Mouse (Mus musculus) activated CD4-positive, CD25-positive, alpha-beta regulatory T cell, adult 4 months (primary cell): ENCODE measurements around the gene Dkk3. TPM values are rescaled to one million over a fixed set of nuclear protein-coding genes. Genes with fewer than 3 reads are reported as not detected.
"Not testable (repeated sequence)": the region's sequence is repeated elsewhere in the genome, so short reads cannot be mapped to it uniquely, and the experiment has no call there.

Experiments used
- ATAC-seq: one replicate; pipeline ENCODE4 v1.8.0; 2017
- polyA plus RNA-seq, 2 experiments: library from polyadenylated mRNA; unstranded; fragments of 100-300 nt; shearing (Covaris generic); gene quantifications; one replicate each; pipeline ENCODE4 v1.2.1; 2017

The Dkk3 gene
- polyA plus RNA-seq, 2 experiments from 2014 or later: 0.42 to 0.54 TPM

DNA sequence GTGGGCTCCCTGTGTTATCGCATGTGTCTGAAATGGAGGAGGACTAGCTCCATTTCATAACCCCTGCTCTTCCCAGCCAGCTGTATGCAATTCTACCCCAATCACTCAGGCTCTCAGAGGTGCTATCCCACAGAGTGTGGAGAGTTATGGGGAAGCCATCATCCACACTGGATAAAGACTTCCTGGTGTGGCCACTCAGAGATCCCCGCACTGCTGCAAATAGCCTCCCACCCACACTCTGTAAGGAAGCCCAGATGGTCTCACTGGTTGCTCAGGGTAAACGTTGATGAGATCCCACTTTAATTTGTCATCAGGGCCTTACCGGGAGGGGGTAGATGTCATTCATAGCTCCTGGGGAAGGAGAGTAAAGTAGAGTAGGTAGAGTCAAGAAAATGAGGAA, 6.7 kb upstream of the Dkk3 start:
- no peak for ATAC-seq

DNA sequence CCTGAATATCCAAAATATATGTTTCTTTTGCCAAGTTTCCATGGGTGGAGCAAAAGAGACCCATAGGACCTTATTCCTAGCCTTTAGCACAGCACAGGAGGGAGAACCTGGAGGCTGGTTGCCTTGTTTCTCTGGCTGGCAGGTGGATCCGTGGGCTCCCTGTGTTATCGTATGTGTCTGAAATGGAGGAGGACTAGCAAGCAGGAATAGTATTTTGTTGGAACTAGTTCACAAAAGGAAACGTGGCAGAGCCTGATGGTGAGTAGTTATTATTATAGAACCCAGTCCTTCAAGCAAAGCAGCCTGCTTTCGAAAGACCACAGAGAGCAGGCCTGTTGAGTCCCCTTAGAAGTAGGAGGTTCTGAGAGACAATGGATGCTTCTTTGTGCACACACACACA, 6.2 kb upstream of the Dkk3 start:
- ATAC-seq: not testable (repeated sequence)

DNA sequence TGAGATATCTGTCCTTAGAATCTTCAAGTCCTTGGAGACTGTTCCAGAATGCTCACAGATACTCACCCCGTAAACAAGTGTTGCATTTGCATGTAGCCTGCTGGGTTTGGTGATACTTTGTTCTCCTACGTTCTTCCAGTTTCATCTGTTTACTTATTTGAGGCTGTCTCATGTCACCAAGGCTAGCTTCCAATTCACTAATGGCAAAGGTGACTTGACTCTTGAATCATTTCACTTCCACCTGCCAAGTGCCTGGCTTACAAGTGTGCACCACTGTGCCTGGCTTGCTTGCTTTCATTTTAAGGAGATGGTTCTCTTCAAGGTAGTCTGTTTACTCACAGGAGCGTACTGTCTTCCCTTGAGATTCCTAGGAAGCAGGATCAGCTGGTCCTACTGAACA, 5.6 kb upstream of the Dkk3 start:
- no peak for ATAC-seq

DNA sequence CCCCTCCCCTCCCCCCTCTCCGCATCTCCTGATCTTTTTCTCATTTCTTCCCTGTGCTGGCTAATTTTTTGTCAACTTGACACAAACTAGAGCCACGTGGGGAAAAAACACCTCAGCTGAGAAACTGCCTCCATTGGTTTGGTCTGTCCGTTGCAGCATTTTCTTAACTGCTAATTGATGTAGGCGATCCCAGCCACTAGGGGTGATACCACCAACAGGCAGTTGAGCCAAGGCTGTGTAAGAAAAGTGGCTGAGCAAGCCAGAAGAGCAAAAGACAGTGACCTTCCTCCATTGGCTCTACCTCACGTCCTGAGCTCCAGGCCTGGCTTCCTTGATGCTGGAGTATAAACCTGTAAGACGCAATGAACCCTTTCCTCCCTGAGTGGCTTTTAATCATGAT, 978 bp upstream of the Dkk3 start:
- ATAC-seq: no peak

DNA sequence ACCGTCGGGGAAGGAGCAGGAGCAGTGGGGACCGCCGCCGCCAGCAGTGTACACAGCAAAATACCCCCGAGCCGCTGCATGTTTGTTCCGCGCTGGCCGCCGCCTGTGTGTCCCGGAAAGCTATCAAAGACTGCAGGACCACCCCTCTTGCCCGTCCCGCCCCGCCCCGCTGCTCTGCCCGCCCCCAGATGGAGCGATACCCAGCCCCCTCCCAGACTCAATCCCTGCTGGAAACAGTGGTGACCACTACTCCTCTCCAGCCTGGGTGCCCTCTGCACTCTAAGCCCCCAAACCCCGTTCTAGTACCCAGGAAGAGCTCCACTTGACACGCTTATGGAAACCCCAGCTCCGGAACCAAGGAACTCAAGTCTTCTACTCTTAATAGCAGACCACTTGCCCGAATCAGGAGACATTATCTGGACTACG, 528 bp downstream of the Dkk3 start:
- ATAC-seq: no peak

DNA sequence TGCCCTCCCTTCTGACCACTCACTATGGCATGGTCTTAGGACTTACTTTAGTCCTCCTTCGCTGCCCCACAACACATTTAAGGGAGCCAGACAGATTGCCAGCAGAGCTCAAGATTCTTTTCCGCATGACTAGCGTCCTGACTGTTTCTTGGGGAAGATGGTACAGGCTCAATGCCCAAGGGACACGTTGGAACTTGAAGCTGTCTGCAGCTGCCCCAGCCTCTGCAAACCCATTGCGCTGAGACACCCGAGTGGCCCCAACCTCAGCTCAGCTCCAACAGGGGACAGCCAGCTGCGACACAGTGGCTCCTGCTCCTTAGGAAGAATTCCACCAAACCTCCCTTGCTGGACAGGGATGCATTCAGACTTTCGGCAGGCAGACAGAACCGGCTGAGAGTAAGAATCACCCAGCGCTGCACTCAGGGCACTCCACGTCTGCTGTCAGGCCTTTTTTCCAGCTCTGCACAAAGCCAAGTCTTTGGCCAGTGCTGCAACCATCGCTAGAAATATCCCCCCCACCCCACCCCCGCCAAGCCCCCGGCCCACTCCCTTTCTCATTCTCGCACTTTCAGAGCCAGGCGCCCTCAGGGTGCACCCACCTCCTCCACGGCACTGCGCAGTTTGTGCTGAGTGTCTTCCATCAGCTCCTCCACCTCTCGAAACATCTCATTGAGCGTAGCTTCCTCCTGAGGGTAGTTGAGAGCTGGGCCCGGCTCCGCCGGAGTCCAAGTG, 1.1 kb downstream of the Dkk3 start:
- no peak for ATAC-seq

DNA sequence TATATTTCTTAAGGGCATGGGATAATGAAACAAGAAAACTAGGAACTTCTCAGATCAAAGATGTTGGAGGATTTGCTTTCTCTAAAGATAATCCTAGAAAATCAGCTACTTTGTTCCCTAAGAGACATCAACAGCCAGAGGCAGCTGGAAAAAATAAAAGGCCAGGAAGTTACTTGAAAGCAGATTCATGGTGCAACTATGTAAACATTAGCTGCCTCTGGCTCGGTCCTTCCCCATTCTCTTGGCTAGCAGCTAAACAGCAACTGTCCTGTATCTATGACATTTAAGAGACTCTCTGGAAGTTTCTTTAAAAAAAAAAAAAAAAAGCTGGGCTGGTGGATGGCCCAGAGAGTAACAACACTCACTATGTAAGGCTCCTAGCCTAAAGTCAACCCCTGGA, 3.7 kb downstream of the Dkk3 start:
- no peak for ATAC-seq

DNA sequence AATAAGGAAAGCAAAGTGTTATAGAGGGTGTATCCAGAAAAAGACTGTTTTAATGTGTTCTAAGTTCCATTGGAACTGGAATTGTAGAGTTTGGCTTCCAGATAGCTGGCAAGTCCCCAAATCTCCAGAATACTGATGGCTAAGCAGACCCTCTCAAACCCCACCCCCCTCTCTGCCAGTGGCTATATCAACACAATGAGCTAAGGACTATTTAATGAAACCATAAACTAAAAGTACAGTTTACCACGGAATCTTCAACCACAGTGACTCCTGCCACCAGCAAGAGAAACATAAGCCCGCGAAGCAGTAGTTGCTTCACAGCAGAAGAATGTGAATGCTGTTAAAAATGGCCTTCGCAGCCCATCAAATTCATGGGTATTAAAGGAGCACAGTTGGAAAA, 4.4 kb downstream of the Dkk3 start:
- ATAC-seq: no peak

DNA sequence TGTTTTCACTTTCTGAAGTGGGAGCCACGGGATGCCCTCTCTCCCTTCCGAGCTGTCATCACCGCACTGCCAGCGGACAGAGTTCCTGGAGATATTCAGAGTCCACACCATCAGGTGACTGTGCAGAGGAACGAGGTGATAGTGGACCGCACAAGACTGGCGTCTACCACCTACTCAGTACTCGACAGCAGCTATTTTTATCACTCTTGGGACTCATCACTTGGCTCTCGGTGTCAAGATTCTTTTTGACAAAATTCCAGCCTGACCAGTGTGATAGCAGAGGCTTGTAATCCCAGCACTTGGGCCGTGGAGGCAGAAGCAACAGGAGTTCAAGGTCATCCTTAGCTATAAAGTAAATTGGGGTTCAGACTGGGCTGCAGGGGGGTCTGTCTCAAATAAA, 9.7 kb downstream of the Dkk3 start:
- no peak for ATAC-seq

DNA sequence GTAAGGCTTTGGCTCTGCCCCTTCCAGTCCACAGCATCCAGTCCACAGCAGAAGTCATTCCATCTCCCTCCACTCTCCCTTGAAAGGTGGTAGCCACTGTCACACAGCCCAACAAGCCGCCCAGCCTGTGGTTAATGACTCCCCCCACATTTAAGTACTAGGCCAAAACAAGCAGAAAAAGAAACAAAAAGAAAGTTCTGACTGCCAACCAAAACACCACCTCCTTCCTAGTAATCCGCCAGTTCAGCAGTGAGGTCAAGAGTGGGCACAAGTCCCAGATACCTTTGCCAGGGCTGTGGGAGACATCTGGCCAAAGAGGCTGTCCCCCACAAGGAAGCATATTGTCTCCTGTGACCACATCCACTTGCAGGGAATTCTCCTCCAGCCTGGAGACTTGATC, 10.9 kb downstream of the Dkk3 start:
- ATAC-seq: no peak

DNA sequence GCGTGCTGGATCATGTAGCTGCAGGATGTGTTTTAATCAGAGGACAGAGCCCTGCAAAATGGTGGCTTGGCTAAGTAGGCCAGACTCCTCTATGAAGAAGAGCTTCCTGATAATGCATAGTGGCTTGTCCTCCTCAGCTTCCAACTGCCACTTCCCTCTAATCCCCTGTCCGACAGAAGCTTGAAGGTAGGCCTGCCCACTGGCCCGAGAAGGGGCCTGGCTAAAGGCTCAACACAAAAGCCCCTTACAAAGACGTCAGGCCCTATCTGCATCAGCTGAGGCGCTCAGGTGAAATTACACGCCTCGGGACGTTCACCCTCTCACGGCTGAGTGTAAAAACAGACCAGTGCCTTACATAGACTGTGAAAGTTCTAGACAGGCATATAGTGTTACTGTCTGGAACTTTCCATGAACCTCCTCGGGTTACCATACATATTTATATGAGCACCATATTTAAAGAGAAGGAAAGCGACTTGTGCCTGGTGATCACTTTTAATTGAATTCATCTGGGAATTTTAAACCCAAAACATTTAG, 14.1 kb downstream of the Dkk3 start:
- ATAC-seq: no peak

DNA sequence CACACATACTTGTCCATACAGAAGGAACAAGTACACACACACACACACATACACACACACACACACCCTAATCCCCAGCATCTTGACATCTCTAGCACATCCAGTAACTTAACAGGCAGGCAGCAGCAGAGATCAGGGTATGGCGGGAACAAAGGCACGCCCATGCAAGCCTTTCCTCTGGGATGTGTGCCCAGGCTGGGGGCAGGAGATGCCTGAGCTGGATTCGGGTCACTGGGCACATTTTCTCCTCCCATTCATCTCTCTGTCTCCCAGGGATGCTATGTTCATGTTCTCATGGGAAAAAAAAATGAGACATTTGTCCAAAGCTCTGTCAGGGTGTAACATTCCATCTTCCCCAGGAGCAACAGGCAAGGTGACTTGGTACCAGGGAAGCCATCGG, 14.9 kb downstream of the Dkk3 start:
- no peak for ATAC-seq

DNA sequence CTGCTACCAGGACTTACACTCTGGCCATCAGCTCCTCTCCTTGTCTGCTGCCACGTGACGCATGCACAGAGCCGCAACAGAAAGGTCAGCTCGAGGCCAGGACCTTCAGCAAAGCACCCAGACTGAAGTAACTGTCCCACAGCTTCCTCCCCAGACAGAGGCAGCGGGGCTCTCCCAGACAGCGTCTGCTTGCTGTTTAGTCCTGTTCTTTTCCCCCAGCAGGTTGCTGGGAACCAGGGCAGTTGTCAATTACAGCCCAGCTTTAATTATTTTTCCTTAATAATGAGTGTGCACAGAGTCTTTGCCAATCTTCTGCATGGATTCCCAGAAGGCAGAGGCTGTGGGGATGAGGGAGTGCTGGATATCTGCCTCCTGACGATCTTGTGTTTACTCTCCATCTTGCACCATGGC, 15.8 kb downstream of the Dkk3 start:
- ATAC-seq: no peak

DNA sequence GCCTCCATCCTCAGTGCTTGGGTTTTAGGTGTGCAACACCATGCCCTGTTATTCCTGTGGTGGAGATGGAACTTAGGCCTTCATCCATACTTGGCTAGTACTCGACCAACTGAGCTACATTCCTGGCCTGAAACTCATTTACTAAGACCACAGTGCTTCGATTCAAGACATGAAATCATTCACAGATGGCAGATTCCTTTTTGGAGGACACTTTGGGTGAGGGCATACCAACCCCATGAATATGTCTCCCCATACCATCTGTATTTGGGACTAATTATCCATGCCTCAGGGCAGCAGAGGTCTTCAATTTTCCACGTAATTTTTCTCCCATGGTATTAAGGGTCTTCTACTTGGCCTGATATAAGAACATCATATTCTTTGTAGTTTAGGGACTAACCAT, 16.2 kb downstream of the Dkk3 start:
- no peak for ATAC-seq

DNA sequence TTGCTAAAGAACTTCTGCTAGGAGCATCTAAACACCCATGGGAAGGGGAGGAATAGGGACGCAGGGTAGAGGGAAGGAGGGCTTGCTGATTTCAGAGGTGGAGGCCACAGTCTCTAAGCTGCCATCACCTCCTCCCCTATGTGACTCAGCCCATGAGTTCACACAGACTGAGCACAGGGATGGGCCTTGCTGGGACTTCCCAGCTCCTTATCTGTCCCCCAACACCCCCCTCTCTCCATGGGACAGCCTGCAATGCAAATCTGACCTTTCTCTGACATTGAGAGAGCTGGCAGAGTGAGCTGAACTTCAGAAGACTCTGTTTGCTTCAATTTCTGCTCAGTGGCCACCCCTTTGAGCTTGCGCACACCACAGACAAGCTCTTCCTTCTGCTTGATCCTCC, 18.1 kb downstream of the Dkk3 start:
- ATAC-seq: no peak

DNA sequence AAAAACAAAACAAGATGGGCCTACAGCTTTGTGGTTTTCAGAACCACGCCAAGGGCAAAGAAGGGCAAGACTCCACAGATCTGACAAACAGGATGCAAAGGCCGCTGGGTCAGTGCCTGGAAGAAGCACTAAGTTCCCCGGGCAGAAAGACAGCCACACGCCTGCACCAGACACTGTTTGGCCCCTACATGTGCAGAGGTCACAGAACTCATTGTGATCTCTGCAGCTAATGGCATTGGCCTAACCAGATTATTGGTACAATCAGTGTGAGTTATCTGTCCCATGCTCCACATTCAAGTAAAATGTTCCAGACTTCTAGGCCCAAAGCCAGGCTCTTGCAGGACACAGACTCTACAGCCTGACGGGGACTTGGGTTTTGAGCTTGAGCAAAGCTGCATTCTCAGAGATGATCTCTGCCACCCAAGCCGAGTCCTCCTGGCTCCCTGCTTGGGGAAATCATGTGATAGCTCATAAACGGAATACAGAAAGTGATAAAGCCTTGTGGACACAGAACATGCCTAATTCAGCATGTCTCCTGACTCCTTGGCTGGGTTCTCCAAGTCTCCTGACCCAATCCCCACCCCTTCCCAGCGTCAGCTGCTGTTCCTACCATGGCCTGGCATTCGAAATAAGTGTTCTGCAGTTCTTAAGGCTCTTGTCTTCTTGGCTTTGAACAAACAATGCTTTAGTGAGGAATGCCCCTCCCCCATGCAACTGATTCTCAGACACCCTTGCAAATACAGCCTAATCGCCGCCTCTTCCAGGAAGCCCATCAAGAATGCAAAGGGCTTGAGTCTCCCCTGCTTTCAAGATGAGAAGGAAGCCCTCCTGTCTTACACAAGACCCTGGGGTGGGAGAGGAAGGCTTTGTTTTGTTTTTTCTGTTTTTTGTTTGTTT, 20.1 kb downstream of the Dkk3 start:
- ATAC-seq: no peak

DNA sequence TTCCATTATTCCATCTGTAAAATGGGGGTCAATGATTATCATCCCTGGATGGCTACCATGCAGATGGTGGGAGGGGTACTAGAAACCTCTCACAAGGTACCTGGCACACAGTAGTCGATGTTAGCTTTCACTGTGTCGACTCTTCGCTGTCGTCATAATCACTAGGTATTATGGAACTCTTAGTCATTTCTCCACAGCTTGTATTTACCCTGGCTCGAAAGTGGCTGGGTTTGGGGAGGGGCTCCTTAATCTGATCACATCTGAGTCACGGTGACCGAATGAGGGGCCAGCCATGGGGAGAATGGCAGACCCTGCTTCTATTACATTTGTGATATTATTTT, 20.7 kb downstream of the Dkk3 start:
- no peak for ATAC-seq

DNA sequence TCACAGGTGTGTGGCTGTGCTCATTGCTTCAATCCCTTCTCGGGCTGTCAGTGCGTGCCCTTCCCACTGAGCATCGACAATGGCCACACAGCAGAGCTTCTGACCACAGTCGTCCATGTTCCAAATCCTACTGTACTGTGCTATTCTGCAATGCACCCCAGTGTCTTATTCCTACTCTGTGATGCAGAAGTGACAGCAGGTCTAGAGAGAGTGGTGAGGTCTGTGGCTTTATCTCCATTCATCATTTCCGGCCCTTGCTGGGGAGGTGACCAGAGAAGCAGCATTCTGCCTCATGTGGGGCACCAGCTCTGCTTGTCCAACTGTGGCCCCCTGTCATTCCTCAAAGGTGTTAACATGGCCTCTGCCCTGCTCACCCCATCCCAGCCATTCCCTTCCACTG, 22.3 kb downstream of the Dkk3 start:
- ATAC-seq: no peak

DNA sequence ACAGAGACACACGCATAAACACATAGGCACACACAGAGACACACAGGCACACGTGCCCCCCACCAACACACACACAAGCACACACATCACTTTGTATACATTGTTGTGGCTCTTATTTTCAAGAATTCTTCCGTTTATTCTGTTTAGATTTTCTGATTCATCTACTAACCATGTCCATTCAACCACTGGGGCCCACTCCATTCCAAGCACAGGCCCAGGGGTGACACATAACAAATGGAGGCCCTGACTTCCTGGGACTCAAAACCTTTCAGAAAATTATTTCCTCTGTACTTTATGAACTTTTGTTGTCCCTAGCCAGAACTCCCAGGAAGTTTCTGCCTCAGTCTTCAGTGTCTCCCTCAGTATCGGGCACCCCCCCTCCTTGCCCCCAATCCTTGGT, 23.7 kb downstream of the Dkk3 start:
- no peak for ATAC-seq

DNA sequence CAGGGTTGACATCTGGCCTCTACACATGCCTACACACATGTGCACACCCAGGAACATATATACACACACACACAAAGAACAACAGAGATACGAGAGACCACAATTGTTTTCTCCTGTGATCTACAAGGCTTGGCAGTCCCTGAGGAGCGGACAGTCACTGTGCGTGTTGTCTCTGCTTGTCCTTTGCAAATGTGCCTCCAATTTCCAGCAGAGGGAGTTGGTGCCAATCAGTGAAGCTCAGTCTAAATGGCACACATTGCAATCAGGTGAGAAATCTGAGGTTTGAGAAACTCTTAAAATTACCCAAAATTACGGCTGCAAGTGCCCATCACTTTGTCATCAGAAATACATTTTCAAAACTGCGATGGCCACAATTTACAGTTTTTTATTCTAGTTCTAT, 25.6 kb downstream of the Dkk3 start:
- ATAC-seq: no peak

DNA sequence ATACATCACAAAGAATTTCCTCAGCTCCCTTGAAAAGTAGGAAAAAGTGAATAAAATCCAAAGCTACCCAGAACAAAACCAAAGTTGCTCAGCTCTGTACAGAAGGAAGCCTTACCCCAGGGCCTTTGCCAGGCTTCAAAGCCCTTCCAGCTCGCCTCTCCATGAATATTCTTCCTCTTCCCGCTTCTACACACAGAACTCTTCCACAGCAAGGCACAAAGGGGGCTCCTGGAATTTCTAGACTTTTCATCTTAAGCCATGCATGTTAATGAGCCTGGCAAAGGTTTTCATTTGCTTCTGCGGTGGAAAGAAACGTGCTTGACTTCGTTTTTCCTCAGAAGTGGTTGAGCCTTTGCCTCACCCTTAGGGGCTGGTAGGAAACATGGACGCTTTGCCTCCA, 26.9 kb downstream of the Dkk3 start:
- ATAC-seq: no peak

DNA sequence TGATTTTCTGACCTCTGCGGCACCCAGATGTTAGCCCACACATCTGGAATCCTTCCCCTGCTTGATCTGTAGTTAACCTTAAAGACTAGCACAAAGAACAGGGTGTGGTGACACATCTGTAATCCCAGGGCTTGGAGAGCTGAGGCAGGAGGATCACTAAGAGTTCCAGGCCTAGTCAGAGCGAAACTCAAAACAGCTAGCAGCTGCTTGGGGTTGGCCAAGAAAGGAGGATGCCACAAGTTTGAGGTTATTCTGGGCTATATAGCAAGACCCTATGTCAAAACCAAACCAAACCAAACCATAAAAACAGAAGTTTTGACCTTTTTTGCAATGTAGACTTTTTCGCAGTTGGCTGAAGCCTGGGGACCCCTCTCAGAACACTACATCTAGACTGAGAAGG, 28.2 kb downstream of the Dkk3 start:
- no peak for ATAC-seq

DNA sequence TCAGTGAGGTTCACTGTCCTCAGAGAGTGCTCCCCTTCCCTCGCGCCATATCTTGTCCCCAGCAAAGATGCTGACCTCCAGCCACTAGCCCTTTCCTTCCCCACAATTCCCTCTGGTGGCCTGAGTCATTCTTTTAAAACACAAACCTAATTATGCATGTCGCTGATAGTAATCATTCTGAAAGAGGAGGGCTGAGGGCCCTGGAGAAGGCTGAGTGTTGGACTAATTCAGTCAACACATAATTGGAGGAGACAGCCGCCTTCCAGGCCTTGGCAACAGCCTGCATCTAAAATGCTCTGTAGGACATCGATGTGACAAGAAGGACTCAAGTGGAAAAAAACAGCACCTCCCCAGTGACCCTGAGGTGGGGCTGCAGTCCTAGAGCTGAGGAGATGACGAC, 29.0 kb downstream of the Dkk3 start:
- no peak for ATAC-seq

DNA sequence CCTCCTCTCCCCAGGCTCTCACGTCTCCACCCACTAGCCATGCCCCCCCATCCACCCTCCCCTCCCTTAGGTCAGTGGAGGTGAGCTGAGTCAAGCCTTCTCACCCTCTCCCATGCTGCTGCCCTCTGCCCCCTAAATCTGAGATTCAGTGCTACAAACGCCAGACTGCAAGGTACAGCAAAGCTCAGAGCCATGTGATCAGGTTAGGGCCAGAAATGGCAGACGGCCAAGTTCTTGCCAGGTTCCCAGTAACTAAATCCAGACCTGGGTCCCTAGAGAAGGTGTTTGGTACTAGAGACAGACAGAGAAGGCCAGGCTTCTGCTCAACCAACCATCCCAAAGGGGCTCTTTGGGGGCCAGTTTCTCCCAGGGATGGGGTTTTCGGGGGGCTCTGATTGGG, 30.0 kb downstream of the Dkk3 start:
- ATAC-seq: no peak
